Mouse (Mus musculus): Measurements from ENCODE around the gene Slc22a23. TPM values are rescaled to one million over a fixed set of nuclear protein-coding genes. Genes with fewer than 3 reads are reported as not detected.

Gene Slc22a23
- polyA plus RNA-seq, 1 experiment from 2014 or later: 15.6 TPM

- H3K27ac ChIP-seq (replicated peaks): no peak overlapping the region
- WGBS: 77% methylated on average over 2 of the region's 2 CpGs
- H3K36me3 ChIP-seq: no peaks in the 10 kb centered on the region
- no peaks in the 10 kb centered on the region for H3K27me3 ChIP-seq (replicated peaks)
- no peak for ATAC-seq (ENCODE audit: low FRiP score)
- peaks cover 24% of the 10 kb centered on the region for H3K4me1 ChIP-seq
- H3K9me3 ChIP-seq (replicated peaks): no peaks in the 10 kb centered on the region
- no peak overlapping the region for H3K4me3 ChIP-seq (replicated peaks)
- no peak overlapping the region for H3K4me2 ChIP-seq
- no peak overlapping the region for H3K9ac ChIP-seq (replicated peaks)
Measured at GRCm38 (mm10) chr13:34264508-34264907, 80.5 kb downstream of the Slc22a23 start.

- Histone ChIP-seq H3K4me3 (replicated peaks) (no peak overlapping the region), H3K4me2 (no peak overlapping the region), H3K9me3 (replicated peaks) (no peaks in the 10 kb centered on the region), H3K27ac (replicated peaks) (no peak overlapping the region), H3K9ac (replicated peaks) (no peak overlapping the region), H3K36me3 (no peaks in the 10 kb centered on the region), H3K27me3 (replicated peaks) (no peaks in the 10 kb centered on the region), H3K4me1 (peaks cover 12% of the 10 kb centered on the region; the same call in 1 of the 2 replicates)
- 92% methylated on average over 3 of the region's 3 CpGs for WGBS
- ATAC-seq (ENCODE audit: low FRiP score): no peak
Measured at GRCm38 (mm10) chr13:34258765-34259164, 86.2 kb downstream of the Slc22a23 start.

GRCm38 (mm10) chr13:34257177-34257576 lies 87.8 kb downstream of the Slc22a23 start:
- Histone ChIP-seq H3K4me2 (no peak overlapping the region), H3K27me3 (replicated peaks) (no peaks in the 10 kb centered on the region), H3K4me1 (peaks cover 12% of the 10 kb centered on the region; the same call in 1 of the 2 replicates), H3K9me3 (replicated peaks) (no peaks in the 10 kb centered on the region), H3K9ac (replicated peaks) (no peak overlapping the region), H3K36me3 (no peaks in the 10 kb centered on the region), H3K27ac (replicated peaks) (no peak overlapping the region), H3K4me3 (replicated peaks) (no peak overlapping the region)
- ATAC-seq (ENCODE audit: low FRiP score): no peak
- WGBS: 82% methylated on average over 7 of the region's 7 CpGs

DNA sequence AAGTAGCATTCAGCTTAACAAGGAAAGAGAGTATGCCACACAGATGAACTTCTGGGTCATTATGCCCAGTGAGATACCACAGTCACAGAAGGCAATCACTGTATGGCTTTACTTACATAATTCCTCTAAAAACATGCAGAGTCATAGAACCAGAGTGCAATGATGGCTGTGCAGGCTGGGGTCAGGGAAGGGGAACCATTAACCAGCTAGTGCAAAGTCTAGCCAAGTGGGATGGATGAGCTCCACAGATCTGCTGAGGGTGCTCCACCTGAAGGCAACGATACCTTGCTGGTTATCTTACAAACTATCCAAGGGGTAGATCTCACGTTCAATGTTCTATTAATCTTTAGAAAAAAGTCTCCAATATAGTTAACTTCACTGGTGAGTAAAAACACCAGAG lies 88.3 kb downstream of the Slc22a23 start:
- no peaks in the 10 kb centered on the region for H3K27me3 ChIP-seq (replicated peaks)
- no peak overlapping the region for H3K4me2 ChIP-seq
- no peaks in the 10 kb centered on the region for H3K9me3 ChIP-seq (replicated peaks)
- 94% methylated on average over 2 of the region's 2 CpGs for WGBS
- peaks cover 12% of the 10 kb centered on the region; the same call in 1 of the 2 replicates for H3K4me1 ChIP-seq
- H3K27ac ChIP-seq (replicated peaks): no peak overlapping the region
- no peak for ATAC-seq (ENCODE audit: low FRiP score)
- H3K4me3 ChIP-seq (replicated peaks): no peak overlapping the region
- H3K9ac ChIP-seq (replicated peaks): no peak overlapping the region
- no peaks in the 10 kb centered on the region for H3K36me3 ChIP-seq

DNA sequence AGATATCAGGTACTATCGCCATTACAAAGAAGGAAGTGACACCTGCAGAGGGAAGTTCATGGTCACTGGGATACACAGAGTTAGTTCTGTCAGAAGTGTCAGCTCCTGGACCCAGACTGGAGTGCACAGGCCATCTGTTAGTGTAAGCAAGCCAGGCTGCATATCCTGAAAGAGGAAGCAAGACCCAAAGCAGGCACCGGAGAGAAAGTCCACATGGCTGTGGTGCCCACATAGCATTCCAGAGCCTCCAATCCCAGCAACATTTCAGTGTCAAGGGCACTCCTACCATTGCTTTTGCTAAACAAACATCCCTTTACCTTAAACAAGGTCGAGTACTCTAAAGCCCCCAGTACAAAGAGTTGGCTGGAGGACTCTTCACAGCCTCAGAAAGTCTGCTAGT lies 89.7 kb downstream of the Slc22a23 start:
- Histone ChIP-seq H3K9ac (replicated peaks) (no peak overlapping the region), H3K4me1 (peaks cover 12% of the 10 kb centered on the region), H3K36me3 (no peaks in the 10 kb centered on the region), H3K9me3 (replicated peaks) (no peaks in the 10 kb centered on the region), H3K4me3 (replicated peaks) (no peak overlapping the region), H3K4me2 (no peak overlapping the region), H3K27ac (replicated peaks) (no peak overlapping the region), H3K27me3 (replicated peaks) (no peaks in the 10 kb centered on the region)
- 75% methylated on average over 3 of the region's 3 CpGs for WGBS
- ATAC-seq (ENCODE audit: low FRiP score): no peak

- H3K4me2 ChIP-seq: no peak overlapping the region
- peaks cover 13% of the 10 kb centered on the region for H3K4me1 ChIP-seq
- no peak for ATAC-seq (ENCODE audit: low FRiP score)
- no peaks in the 10 kb centered on the region for H3K36me3 ChIP-seq
- no peaks in the 10 kb centered on the region for H3K27me3 ChIP-seq (replicated peaks)
- no peak overlapping the region for H3K4me3 ChIP-seq (replicated peaks)
- no peak overlapping the region for H3K9ac ChIP-seq (replicated peaks)
- no peaks in the 10 kb centered on the region for H3K9me3 ChIP-seq (replicated peaks)
- no peak overlapping the region for H3K27ac ChIP-seq (replicated peaks)
- 78% methylated on average over 5 of the region's 5 CpGs for WGBS
Measured at GRCm38 (mm10) chr13:34254691-34255090, 90.3 kb downstream of the Slc22a23 start.

GRCm38 (mm10) chr13:34253736-34254135 lies 91.2 kb downstream of the Slc22a23 start:
- no peak for ATAC-seq (ENCODE audit: low FRiP score)
- H3K27me3 ChIP-seq (replicated peaks): no peaks in the 10 kb centered on the region
- no peak overlapping the region for H3K9ac ChIP-seq (replicated peaks)
- H3K4me2 ChIP-seq: no peak overlapping the region
- H3K4me3 ChIP-seq (replicated peaks): no peak overlapping the region
- H3K36me3 ChIP-seq: no peaks in the 10 kb centered on the region
- H3K9me3 ChIP-seq (replicated peaks): no peaks in the 10 kb centered on the region
- no peak overlapping the region for H3K27ac ChIP-seq (replicated peaks)
- WGBS: 93% methylated on average over 3 of the region's 3 CpGs
- H3K4me1 ChIP-seq: peaks cover 23% of the 10 kb centered on the region

DNA sequence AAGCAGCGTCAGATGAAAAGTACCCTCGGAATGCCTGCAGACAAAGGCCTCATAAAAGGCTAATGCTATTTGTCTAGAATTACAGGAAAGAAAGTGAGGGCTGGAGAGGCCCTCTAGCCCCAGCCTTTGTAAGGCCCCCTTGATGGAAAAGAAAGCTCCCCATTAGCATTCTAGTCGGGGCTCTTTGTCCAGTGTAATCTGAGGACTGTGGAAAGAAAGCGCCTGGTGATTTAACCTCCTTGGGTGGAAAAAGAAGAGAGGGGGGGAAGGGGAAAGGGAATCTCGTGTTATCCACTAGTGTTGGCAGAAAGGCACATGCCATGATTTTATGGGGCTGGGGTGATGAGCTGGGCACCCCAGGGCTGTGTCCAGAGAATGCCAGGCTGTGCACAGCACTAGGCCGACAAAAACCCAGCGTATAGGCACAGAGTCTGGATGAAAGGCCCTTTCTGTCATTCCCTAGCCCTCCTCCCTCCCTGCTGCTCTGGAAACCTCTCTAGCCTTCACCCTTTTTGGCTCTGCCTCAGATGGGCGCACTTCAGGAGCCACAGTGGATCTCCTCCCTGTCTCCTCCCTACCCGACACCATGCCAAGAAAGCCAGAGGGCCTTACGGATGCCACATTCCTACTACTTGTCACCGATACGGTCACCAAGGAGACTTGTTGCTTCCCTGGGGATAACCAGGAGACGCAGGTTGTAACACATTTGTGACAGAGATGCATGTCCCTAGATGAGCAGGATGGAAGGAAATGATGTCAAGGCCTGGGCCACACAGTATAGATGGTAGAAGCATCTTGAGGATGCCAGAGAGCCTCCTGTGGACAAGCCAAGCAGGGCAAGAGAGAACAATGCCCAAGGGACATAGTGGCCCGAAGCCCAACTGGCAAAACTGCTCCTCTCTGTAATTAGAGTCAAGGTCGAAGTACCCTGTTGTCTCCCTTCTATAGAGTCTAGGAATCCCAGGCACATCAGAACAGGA lies 95.8 kb downstream of the Slc22a23 start:
- H3K9ac ChIP-seq (replicated peaks): 0 out of 2 replicates have a peak overlapping the region, but pooled peaks have one; percentile 21
- ATAC-seq (ENCODE audit: low FRiP score): peak; percentile 89
- H3K27ac ChIP-seq (replicated peaks): peak overlapping the region; percentile 72

DNA sequence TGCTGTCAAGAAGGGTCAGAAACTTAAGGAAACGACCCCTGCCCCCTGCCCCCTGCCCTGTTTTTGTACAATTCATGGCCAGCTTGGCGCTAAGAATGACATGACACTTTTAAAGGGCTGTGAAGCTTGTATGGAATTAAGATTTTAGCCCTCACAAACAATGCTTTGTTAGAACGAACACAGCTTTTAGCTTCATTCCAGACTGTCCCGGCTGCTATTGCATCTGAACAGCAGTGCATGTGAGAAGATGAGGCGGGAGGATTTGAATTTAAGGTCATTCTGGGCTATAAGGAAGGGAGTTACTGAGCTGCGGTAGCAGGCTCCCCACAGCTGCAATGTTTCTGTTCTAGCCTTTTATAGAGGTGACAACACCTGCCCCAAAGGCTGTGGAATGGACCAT lies 96.9 kb downstream of the Slc22a23 start:
- no peak overlapping the region for H3K4me2 ChIP-seq
- peaks cover 45% of the 10 kb centered on the region for H3K4me1 ChIP-seq
- ATAC-seq (ENCODE audit: low FRiP score): no peak

More for the DNA sequence above, 95.8 kb downstream of the Slc22a23 start:
- Histone ChIP-seq H3K4me3 (replicated peaks) (no peak overlapping the region), H3K4me2 (0 out of 2 replicates have a peak overlapping the region, but pooled peaks have one; percentile 1), H3K4me1 (peaks cover 44% of the 10 kb centered on the region), H3K27me3 (replicated peaks) (no peaks in the 10 kb centered on the region), H3K36me3 (no peaks in the 10 kb centered on the region), H3K9me3 (replicated peaks) (no peaks in the 10 kb centered on the region)
- WGBS: 18% methylated on average over 15 of the region's 15 CpGs

DNA sequence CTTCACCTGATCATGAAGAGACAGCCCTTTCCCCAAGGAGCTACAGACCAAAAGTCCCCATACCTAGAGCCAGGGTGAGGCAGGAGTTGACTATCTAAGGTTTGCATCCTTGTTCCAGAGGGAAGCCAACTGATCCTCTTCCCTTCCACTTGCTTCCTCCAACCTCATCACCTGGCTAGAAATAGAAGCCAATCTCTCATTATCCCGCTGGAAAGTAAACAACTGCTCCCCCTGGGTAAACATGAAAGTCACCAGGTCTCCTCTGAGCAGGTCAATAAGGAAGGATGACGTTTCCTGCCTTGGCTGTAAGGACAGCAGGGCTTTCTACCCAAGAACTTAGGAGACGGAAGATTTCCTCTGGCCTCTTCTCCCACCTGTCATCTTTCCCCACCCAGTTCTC lies 98.2 kb downstream of the Slc22a23 start:
- Histone ChIP-seq H3K9ac (replicated peaks) (no peak overlapping the region), H3K27me3 (replicated peaks) (no peaks in the 10 kb centered on the region), H3K4me3 (replicated peaks) (no peak overlapping the region), H3K4me1 (peaks cover 52% of the 10 kb centered on the region), H3K9me3 (replicated peaks) (no peaks in the 10 kb centered on the region), H3K4me2 (no peak overlapping the region), H3K27ac (replicated peaks) (no peak overlapping the region), H3K36me3 (no peaks in the 10 kb centered on the region)
- no peak for ATAC-seq (ENCODE audit: low FRiP score)
- WGBS: 71% methylated on average over 3 of the region's 3 CpGs

More for the DNA sequence above, 96.9 kb downstream of the Slc22a23 start:
- Histone ChIP-seq H3K27ac (replicated peaks) (peak overlapping the region; percentile 72), H3K27me3 (replicated peaks) (no peaks in the 10 kb centered on the region), H3K36me3 (no peaks in the 10 kb centered on the region), H3K9me3 (replicated peaks) (no peaks in the 10 kb centered on the region), H3K4me3 (replicated peaks) (no peak overlapping the region), H3K9ac (replicated peaks) (no peak overlapping the region)
- 17% methylated on average over 6 of the region's 6 CpGs for WGBS

GRCm38 (mm10) chr13:34245216-34245615 lies 99.8 kb downstream of the Slc22a23 start:
- H3K9ac ChIP-seq (replicated peaks): no peak overlapping the region
- no peaks in the 10 kb centered on the region for H3K36me3 ChIP-seq
- H3K9me3 ChIP-seq (replicated peaks): no peaks in the 10 kb centered on the region
- no peaks in the 10 kb centered on the region for H3K27me3 ChIP-seq (replicated peaks)
- H3K27ac ChIP-seq (replicated peaks): no peak overlapping the region
- no peak overlapping the region for H3K4me2 ChIP-seq
- no peak overlapping the region for H3K4me3 ChIP-seq (replicated peaks)
- no peak for ATAC-seq (ENCODE audit: low FRiP score)
- WGBS: 70% methylated on average over 6 of the region's 6 CpGs
- H3K4me1 ChIP-seq: peaks cover 54% of the 10 kb centered on the region

- no peaks in the 10 kb centered on the region for H3K9me3 ChIP-seq (replicated peaks)
- H3K36me3 ChIP-seq: no peaks in the 10 kb centered on the region
- 7% methylated on average over 1 of the region's 1 CpGs for WGBS
- H3K4me2 ChIP-seq: no peak overlapping the region
- peaks cover 56% of the 10 kb centered on the region for H3K4me1 ChIP-seq
- no peak overlapping the region for H3K9ac ChIP-seq (replicated peaks)
- H3K27me3 ChIP-seq (replicated peaks): no peaks in the 10 kb centered on the region
- H3K27ac ChIP-seq (replicated peaks): no peak overlapping the region
- H3K4me3 ChIP-seq (replicated peaks): no peak overlapping the region
- no peak for ATAC-seq (ENCODE audit: low FRiP score)
Measured at GRCm38 (mm10) chr13:34244186-34244585, 100.8 kb downstream of the Slc22a23 start.
